Mouse (Mus musculus) lung, postnatal 4 days (tissue): ENCODE measurements around the gene Rbms1.

ENCODE experiments used
- DNase-seq, 2 experiments: peaks; one replicate each; pipeline ENCODE4 v3.0.0; 2021

The Rbms1 gene

GRCm38 (mm10) chr2:60706866-60707265 is 256.1 kb downstream of the Rbms1 start:
- DNase-seq = no peak

- no peak for DNase-seq
Measured at GRCm38 (mm10) chr2:60705426-60705825, 257.6 kb downstream of the Rbms1 start.

- DNase-seq = peak; percentile 62 to 65
Measured at GRCm38 (mm10) chr2:60703315-60703714, 259.7 kb downstream of the Rbms1 start.

GRCm38 (mm10) chr2:60700956-60701355 is 262.0 kb downstream of the Rbms1 start:
- DNase-seq = no peak
